Mouse (Mus musculus) testis, postnatal 14 days (tissue): ENCODE data around the gene Lmntd1.
"Not testable (repeated sequence)": the region's sequence is repeated elsewhere in the genome, so short reads cannot be mapped to it uniquely, and the experiment has no call there.

Source experiments
- DNase-seq: peaks from one replicate; pipeline ENCODE4 v3.0.0; 2021; ENCODE audit warnings: low spot score

The Lmntd1 gene

DNA sequence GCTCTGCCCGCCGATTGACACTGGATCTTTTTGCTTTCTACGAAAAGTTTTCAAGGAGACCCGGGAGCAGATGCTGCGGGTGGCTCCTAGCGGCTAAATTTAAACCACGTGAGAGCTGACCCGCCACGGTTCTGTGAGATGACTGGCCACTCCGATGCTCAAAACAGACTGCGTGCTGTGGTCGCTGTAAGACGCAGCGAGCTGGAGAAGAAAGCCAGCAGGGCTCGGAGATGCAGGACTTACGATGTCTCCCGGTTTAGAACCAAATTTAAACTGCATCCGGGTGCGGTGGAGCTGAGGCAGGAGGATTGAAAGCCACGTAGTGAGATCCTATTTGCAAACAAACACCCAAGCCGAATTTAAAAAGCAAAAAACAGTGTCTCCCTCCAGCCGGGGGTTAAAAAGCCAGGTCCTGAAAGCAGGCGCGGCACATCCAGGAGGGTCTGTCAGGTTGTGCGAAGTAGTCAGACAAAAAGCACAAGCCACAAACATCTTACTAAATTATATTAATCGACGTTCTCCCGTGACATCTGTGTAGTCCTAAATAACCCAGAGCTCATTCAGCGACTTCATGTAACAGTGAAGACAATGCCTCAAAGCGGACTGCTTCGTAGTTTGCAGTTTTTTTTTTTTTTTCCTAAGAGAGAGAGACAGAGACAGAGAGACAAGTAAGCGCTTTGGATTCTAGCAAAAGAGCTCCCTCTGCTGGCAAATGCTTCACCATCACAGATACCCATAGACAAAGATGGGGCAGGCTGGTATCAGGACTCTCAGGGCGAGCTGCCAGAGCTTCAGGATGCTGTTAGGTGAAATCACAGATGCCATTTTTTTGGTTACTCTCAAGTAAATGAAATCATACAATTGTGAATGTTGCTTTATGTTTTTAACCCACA is 272.6 kb downstream of the Lmntd1 start:
- DNase-seq, result peak; percentile 80

DNA sequence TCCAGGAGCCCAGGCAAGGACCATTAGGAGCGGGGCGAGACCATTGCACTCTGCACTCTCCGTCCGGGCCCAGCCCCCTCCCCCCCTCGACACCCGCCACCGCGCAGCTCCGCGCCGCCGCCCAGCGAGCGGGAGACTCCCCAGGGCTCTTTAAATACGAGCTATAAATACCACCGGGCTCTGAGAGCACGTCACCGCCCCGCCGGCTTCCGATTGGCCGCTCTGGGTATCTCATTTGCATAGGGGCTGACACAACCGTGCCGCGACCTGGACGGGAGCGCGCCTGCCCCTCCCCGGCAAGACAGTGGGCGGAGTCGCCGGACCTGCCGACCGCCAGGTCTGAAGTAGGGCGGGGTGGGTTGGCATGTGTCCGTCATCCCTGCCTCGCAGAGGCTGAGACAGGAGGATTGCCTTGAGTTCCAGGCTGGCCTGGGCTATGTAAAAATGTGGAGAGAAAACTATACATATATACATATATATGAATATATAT is 273.4 kb downstream of the Lmntd1 start:
- DNase-seq, result peak; percentile 96

DNA sequence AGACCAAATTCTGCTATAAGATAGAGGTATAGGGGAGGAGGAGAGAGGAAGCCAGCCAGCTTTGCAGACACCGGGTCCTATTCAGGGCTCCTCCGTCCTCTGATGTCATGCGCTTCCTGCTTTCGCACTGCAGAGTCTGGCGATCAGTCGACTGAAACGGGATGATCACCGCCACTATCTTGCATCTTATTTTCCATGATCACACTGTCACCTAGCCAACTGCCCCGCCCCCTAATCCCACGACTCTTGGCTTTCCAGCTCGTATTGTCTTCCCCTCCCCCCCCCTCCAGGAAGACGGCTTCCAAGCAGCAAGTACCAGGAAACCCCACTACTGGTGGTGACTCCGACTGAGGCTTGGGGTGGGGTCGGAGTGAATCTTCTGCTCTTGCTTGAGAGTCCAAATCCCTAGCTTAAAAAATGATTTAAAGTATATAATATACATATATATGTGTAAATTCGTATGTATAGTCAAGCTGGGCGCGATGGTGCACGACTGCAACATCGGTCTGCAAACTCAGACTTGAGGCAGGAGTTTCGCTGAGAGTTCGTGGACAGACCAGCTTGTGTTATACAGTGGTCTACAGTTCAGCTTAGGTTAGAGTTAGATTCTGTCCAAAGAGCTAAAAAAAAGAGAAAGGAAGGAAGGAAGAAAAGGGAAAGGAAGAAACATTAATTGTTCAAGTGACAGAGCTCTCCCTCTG is 274.0 kb downstream of the Lmntd1 start:
- DNase-seq, result peak; percentile 37

DNA sequence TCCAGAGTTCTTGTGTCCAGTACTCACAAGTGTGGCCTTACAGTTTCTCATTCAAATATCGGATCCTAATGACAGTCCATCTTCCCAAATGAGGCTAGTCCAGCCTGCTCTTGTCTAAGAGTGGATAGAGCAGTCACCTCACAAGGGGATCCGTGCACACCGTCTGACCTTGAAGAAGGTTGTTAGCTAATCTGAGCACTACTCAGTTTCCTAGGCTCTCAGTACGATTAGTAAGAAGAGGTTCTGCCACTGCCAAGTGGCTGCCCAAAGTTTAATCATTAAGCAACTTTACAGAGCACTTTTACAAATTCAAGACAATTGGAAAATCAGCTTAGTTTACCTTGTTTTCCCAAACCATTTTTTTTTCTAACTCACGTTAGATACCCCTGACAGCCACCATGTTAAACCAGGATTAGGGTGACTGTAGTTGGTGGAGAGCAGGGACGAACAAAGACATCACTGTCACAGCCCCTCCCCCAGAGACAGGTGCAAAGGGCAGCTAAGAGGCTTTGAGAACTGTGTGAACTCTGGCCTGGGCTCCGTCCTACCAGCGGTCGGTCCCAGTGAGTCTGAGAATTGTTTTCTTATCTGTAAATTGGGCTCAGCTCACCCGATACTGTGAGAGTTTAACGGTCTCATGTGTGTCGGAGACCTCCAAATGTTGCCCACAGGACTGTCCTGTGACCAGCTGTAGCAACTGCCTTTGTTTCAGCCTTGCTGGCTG is 275.4 kb downstream of the Lmntd1 start:
- no peak for DNase-seq

DNA sequence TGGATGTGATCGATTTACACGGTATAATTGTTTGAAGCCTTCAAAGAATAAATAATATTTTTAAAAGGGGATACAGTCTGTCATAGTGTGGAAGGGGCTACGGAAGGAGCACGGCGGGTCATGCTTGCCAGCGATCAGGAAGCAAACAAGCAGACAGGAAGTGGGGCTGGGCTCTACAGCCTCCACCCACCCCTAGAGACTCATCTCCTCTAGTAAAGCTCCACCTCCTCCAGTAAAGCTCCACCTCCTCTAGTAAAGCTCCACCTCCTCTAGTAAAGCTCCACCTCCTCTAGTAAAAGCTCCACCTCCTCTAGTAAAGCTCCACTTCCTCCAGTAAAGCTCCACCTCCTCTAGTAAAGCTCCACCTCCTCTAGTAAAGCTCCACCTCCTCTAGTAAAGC is 276.6 kb downstream of the Lmntd1 start:
- not testable (repeated sequence) for DNase-seq

DNA sequence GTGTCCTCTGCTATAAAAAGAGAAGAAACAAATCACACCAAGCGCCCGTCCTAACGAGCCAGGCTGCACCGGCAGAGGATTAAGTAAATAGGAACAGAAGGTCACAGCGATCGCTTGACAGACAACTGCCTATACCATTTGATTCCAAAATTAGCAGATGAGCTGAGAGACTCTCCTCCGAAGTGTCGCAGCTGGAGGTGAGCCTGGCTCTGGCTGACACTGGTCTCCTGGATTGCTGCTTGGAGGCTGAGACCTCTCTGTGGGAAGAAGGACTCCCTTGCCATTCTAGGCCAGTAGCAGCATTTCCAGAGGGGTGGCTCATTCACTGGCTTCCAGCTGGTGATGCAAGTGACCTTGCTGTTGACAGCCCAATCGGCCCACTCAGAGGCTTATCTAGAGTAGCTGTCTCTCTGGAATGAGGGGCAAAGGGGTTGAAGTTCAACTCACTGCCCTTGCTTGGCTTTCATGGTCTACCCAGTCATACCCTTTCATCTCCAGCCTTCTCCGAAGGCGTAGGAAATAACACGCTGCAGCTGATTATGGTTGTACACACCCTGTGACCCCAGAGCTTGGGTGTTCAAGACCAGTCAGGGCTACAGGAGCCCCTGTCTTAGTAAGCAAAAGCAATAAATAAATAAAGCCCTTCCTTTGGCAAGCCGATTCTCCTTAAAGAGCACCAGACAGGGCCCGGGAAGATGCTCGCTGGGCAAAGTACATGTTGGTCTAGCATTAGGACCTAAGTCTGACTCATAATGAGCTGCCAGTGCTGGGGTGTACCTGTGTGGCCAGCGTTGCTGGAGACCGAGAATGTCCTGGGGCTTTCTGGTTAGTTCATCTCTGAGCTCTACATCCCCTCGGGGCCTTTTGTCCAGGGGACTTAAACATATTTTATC is 278.0 kb downstream of the Lmntd1 start:
- DNase-seq, result no peak

DNA sequence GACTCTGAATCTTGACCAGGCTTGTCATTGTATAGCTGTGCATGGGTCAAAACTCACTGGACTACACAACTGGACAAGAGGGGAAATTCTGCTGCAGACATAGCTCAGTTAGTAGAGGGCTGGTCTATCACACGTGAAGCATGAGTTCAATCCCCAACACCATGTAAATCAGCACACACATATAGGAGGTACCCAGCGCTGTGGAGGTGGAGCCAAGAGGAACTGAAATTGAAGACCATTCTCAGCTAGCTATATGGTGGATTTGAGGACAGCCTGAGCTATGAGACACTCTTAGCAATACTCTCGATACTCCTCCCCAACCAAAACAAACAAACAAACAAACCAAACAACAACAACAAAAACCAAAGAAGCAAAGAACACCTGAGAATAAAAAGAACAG is 279.9 kb downstream of the Lmntd1 start:
- no peak for DNase-seq

DNA sequence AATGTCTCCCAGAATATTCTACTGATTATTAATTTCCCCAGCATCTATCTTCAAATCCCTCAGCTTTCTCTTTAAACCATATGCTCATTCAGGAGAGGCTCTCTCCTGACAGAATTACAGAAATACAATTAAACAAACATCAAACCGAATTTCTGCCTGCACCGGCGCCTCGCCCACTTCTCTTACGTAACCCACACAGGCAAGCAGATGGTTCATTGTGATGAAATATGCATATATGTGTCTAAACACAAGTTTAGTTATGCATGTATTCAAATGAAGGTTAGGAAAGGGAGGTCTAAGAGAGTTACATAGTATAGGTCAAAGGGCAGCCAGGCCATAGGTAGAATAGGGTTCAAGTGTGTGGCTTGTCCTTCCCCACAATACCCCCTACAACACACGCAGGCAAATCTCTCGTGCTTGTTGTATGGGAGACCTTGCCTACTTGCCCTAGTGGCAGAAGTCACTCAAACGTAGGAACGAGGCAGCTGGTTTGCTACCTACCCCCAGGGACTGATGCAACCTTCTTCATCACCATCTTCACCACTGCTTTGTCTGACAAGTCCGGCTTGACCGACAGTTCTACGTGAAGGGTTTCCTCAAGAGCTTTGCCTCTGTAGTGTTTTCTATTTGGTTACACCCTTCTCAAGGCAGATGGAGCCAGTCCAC is 287.8 kb downstream of the Lmntd1 start:
- no peak for DNase-seq

DNA sequence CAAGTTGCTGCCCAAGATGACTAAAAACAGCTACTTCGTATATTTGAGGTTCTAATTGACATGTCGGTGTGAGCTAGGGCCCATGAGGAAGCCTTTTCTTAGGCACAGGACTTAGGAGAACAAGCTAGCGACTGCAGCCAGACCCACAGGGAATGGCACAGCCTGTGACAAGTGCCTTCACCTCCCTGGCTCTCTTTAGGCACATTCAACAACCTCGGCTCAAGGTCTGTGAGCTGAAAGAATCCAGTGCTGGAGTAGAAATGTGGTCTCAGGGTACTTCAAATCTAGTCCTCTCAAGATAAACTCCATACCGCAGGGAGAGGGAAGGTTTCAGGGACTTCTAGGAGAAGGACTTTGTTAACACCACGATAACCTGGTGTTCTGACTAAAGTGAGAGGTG is 289.0 kb downstream of the Lmntd1 start:
- no peak for DNase-seq

DNA sequence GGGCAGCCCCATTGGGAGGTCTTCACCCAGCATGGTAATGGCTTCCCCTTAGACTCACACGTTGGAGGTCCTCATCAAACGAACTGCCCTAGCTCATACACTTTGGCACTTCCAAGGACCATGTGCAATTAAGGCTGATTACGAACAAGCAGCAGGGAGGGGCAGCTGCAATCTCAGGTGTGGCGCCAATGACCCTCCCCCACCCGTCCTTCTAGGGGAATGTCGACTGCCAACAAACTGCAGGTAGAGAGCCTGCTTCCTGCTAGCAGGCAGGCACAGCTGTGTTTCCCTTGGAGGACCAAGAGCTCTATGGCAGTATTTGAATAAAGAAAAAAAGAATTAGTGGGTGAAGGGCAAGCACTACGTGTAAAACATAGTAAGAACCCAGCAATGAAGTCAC is 289.6 kb downstream of the Lmntd1 start:
- DNase-seq, result no peak

DNA sequence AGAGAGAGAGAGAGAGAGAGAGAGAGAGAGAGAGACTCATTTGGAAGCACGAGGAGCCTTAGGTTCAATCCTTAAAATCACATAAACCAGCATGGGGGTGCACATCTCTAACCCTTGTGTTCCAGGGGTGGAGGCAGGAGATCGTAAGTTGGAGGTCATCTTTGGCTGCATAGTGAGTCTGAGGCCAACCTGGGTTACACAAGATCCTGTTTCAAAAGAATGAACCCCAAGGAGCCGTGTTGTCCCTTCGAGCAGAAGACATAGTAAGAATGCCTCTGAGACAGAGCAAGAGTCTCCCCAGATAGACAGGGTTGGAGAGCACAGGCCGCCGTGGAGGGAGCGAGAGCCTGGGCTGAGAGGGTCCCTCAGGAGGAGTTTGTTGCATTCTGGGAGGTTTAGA is 291.9 kb downstream of the Lmntd1 start:
- no peak for DNase-seq

DNA sequence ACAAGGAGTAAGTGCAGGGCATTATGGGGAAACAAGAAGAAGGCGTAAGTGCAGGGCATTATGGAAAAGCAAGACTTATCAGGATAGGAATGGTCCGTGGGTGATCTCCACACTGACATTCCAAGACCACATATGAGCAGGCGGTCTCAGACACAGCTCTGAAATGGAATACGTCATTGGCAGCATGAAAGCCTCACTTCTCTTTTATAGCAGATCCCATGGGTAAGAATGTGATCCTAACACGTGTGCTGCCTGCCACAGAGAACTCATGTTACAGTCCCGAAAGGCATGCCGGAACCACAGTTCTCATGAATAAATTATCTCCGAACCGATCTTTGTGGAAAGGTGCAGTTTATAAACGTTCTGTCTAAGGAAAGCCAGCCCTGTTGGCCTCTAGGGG is 294.0 kb downstream of the Lmntd1 start:
- no peak for DNase-seq
